Mouse (Mus musculus): ENCODE measurements around the gene Mdh2. TPM values are rescaled to one million over a fixed set of nuclear protein-coding genes. Genes with fewer than 3 reads are reported as not detected.

Mdh2 gene
- polyA plus RNA-seq, 1 experiment from 2014 or later = 1,249 TPM

DNA sequence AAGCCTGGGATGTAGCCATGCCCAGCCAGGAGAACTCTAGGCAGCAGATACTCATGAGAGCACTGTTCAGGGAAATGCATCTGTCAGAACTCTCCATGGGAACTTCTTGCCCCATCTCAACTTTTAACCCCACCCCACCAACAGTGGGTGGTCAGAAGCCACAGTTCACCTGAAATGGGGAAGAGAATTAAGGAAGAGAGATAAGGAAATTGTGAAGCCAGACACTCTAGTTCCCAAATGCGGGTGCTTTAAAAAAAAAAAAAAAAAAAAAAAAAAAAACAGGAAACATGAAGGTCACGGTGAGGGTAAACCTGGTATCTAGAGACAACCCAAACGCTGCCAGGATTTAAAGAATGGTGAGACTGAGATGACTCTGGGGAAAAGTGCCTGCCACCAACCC is 5.8 kb upstream of the Mdh2 start:
- no peak for ATAC-seq
- POLR2A ChIA-PET = no interaction called here
- CTCF ChIA-PET = interaction anchor here (0.9 to 1.2 kb wide), 3 partner anchors 9 to 142 kb away, joined by 3 to 5 read pairs (median 3); no protein-coding TSS in a partner anchor
- no peak for TF ChIP-seq CTCF (IDR thresholded peaks at IDR 0.05)
- no peaks in the 10 kb centered on the region for H3K27me3 ChIP-seq
- in situ Hi-C loops (cut with MboI; ENCODE audit: low pct_unique_long_range_greater_than_20kb) = no loop called here
- no peak for DNase-seq (ENCODE audit: low read depth, low spot score)

DNA sequence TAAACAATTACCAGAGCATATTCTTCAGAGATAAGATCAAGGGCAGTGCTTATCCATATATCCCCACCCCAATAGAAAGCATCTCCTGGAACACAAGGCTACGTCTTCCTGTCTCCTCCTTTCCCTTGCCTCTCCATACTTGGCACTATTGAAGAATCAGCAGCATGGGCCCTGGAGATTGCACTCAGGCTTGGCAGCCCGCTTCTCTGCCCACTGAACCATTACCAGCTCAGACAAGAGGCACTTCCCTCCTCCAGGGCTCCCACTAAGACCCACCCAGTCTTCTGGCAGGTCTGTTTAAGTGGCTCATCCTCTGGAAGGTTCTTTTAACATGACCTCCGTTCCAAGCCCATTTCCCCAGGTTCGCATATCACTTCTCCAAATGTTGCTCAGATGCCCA is 1.7 kb upstream of the Mdh2 start:
- DNase-seq (ENCODE audit: low read depth, low spot score) (no peak), ATAC-seq (no peak)
- no peaks in the 10 kb centered on the region for H3K27me3 ChIP-seq
- CTCF ChIA-PET = interaction anchor here (2.1 kb wide), 1 partner anchor 146 kb away, joined by 8 read pairs; no protein-coding TSS in a partner anchor
- no peak for TF ChIP-seq CTCF (IDR thresholded peaks at IDR 0.05)
- in situ Hi-C loops (cut with MboI; ENCODE audit: low pct_unique_long_range_greater_than_20kb) = no loop called here
- POLR2A ChIA-PET = no interaction called here

DNA sequence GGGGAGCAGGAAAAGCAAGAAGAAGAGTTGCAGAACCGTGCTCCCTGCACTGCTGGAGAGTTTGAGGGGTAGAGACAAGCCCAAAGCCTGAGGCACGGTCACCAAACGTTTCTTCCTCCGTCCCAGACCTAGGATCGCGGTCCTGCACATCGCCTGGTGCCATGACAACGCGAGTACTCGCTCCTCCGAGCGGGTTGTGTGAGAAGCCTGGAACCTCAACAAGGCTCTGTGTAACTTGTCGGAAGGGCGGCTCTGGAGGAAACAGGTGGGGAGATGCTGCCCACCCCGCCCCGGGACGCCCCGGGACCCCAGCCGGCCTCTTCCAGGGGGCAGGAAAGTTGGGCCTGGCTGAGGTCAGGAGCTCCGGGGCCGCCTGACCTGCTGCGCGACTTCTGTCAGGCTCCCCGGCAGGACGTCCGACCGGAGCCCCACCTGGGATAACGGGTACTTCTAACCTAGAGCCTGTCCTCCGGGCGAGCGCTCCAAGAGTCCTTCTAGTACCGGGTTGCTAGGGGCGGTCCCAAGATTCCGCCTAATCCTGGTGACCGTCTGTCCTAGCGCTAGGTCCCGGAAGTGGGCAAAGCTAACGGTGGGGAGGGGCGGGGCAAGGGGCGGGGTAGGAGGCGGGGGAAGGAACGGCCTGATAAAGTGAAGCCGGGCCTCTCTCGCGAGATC is 347 bp upstream of the Mdh2 start, which contains the start of gene Styxl1:
Gene Styxl1 (minus strand): TSS at position 590 of the 675 bp plus-strand sequence.
- ChIA-PET CTCF (interaction anchor here (0.8 to 1.4 kb wide), 2 partner anchors 17 to 227 kb away, joined by 3 to 4 read pairs; no protein-coding TSS in a partner anchor), POLR2A (interaction anchor here (0.9 to 1.3 kb wide), 2 partner anchors 12 to 227 kb away, joined by 3 to 6 read pairs; no protein-coding TSS in a partner anchor)
- in situ Hi-C loops (cut with MboI; ENCODE audit: low pct_unique_long_range_greater_than_20kb) = no loop called here
- H3K27me3 ChIP-seq = no peaks in the 10 kb centered on the region
- no peak for DNase-seq (ENCODE audit: low read depth, low spot score)
- TF ChIP-seq CTCF (IDR thresholded peaks at IDR 0.05) = no peak
- ATAC-seq = peak; percentile 79

GRCm38 (mm10) chr5:135780331-135780730 is 2.1 kb downstream of the Mdh2 start:
- TF ChIP-seq CTCF (IDR thresholded peaks at IDR 0.05) = no peak
- no peak for DNase-seq (ENCODE audit: low read depth, low spot score)
- in situ Hi-C loops (cut with MboI; ENCODE audit: low pct_unique_long_range_greater_than_20kb) = no loop called here
- no peak for ATAC-seq
- CTCF ChIA-PET = interaction anchor here (1.4 kb wide), 1 partner anchor 15 kb away, joined by 4 read pairs; no protein-coding TSS in a partner anchor
- POLR2A ChIA-PET = interaction anchor here (1.6 kb wide), 1 partner anchor 12 kb away, joined by 5 read pairs; no protein-coding TSS in a partner anchor
- H3K27me3 ChIP-seq = no peaks in the 10 kb centered on the region

- DNase-seq (ENCODE audit: low read depth, low spot score) (no peak), ATAC-seq (no peak)
- ChIA-PET CTCF (no interaction called here), POLR2A (interaction anchor here (1.6 kb wide), 1 partner anchor 11 kb away, joined by 3 read pairs; no protein-coding TSS in a partner anchor)
- TF ChIP-seq CTCF (IDR thresholded peaks at IDR 0.05) = no peak
- H3K27me3 ChIP-seq = no peaks in the 10 kb centered on the region
- in situ Hi-C loops (cut with MboI; ENCODE audit: low pct_unique_long_range_greater_than_20kb) = no loop called here
Measured at GRCm38 (mm10) chr5:135782901-135783300, 4.6 kb downstream of the Mdh2 start.

GRCm38 (mm10) chr5:135793996-135794858 is 15.9 kb downstream of the Mdh2 start:
- H3K27me3 ChIP-seq = no peaks in the 10 kb centered on the region
- CTCF ChIA-PET = interaction anchor here (0.7 to 3.2 kb wide), 12 partner anchors 10 to 178 kb away, joined by 3 to 14 read pairs (median 4); partner anchors contain the start of gene Srrm3
- ATAC-seq (peak; percentile 71), DNase-seq (ENCODE audit: low read depth, low spot score) (no peak)
- TF ChIP-seq CTCF (IDR thresholded peaks at IDR 0.05) = peak; percentile 99
- in situ Hi-C loops (cut with MboI; ENCODE audit: low pct_unique_long_range_greater_than_20kb) = no loop called here
- POLR2A ChIA-PET = interaction anchor here (0.6 to 1.0 kb wide), 3 partner anchors 10 to 17 kb away, joined by 3 read pairs; no protein-coding TSS in a partner anchor

- ChIA-PET POLR2A (interaction anchor here (1.0 kb wide), 1 partner anchor 10 kb away, joined by 3 read pairs; no protein-coding TSS in a partner anchor), CTCF (interaction anchor here (0.6 to 3.2 kb wide), 10 partner anchors 10 to 179 kb away, joined by 3 to 14 read pairs (median 4); partner anchors contain the start of gene Srrm3)
- in situ Hi-C loops (cut with MboI; ENCODE audit: low pct_unique_long_range_greater_than_20kb) = loop anchor here (5.0 kb wide), 1 partner anchor 62 kb away; no protein-coding TSS in a partner anchor
- ATAC-seq = no peak
- H3K27me3 ChIP-seq = no peaks in the 10 kb centered on the region
- DNase-seq (ENCODE audit: low read depth, low spot score) = no peak
- no peak for TF ChIP-seq CTCF (IDR thresholded peaks at IDR 0.05)
Measured at GRCm38 (mm10) chr5:135794859-135795181, 16.5 kb downstream of the Mdh2 start.

GRCm38 (mm10) chr5:135799746-135800145 is 21.5 kb downstream of the Mdh2 start:
- DNase-seq (ENCODE audit: low read depth, low spot score) (no peak), ATAC-seq (no peak)
- H3K27me3 ChIP-seq = peaks cover 19% of the 10 kb centered on the region
- CTCF ChIA-PET = interaction anchor here (1.2 to 2.9 kb wide), 3 partner anchors 8 to 55 kb away, joined by 3 to 10 read pairs (median 4); no protein-coding TSS in a partner anchor
- in situ Hi-C loops (cut with MboI; ENCODE audit: low pct_unique_long_range_greater_than_20kb) = loop anchor here (5.0 kb wide), 1 partner anchor 58 kb away; no protein-coding TSS in a partner anchor
- POLR2A ChIA-PET = no interaction called here
- TF ChIP-seq CTCF (IDR thresholded peaks at IDR 0.05) = peak; percentile 71

- ChIA-PET CTCF (interaction anchor here (2.9 kb wide), 1 partner anchor 54 kb away, joined by 10 read pairs; no protein-coding TSS in a partner anchor), POLR2A (interaction anchor here (0.6 kb wide), 1 partner anchor 77 kb away, joined by 4 read pairs; no protein-coding TSS in a partner anchor)
- no peak for ATAC-seq
- no peak for DNase-seq (ENCODE audit: low read depth, low spot score)
- no peak for TF ChIP-seq CTCF (IDR thresholded peaks at IDR 0.05)
- in situ Hi-C loops (cut with MboI; ENCODE audit: low pct_unique_long_range_greater_than_20kb) = no loop called here
- peaks cover 19% of the 10 kb centered on the region for H3K27me3 ChIP-seq
Measured at GRCm38 (mm10) chr5:135800927-135801326, 22.6 kb downstream of the Mdh2 start.

- POLR2A ChIA-PET = no interaction called here
- CTCF ChIA-PET = interaction anchor here (2.0 kb wide), 1 partner anchor 26 kb away, joined by 6 read pairs; no protein-coding TSS in a partner anchor
Measured at GRCm38 (mm10) chr5:135802641-135803040, 24.4 kb downstream of the Mdh2 start.

More at GRCm38 (mm10) chr5:135802641-135803040, 24.4 kb downstream of the Mdh2 start:
- ATAC-seq (no peak), DNase-seq (ENCODE audit: low read depth, low spot score) (no peak)
- in situ Hi-C loops (cut with MboI; ENCODE audit: low pct_unique_long_range_greater_than_20kb) = no loop called here
- no peak for TF ChIP-seq CTCF (IDR thresholded peaks at IDR 0.05)
- peaks cover 19% of the 10 kb centered on the region for H3K27me3 ChIP-seq

All from Patski (cell line).